Mouse (Mus musculus) forebrain, embryonic 12.5 days (tissue): Measurements from ENCODE around the gene Lrch1. TPM values are rescaled to one million over a fixed set of nuclear protein-coding genes. Genes with fewer than 3 reads are reported as not detected.

ENCODE experiments used
- ATAC-seq: fragments of 200-750 bp; cut with Nextera tagmentation; 2 replicates; pipeline ENCODE4 v1.8.0; 2017; ENCODE audit warnings: moderate TSS enrichment; ENCODE audit not compliant: low FRiP score
- H3K27ac ChIP-seq: fragments of 300-500 bp; sonication (generic); 2 replicates; pipeline ENCODE4 v1.5.1; 2016; ENCODE audit warnings: mild to moderate bottlenecking
- H3K27me3 ChIP-seq: fragments of 300-500 bp; sonication (generic); 2 replicates; pipeline ENCODE4 v1.6.1; 2016; ENCODE audit warnings: mild to moderate bottlenecking
- H3K36me3 ChIP-seq: fragments of 300-500 bp; sonication (generic); replicated peaks from 2 replicates; pipeline ENCODE4 v1.6.1; 2016; ENCODE audit warnings: mild to moderate bottlenecking
- H3K4me1 ChIP-seq: fragments of 300-500 bp; sonication (generic); 2 replicates; pipeline ENCODE4 v1.6.1; 2016
- H3K4me2 ChIP-seq: fragments of 300-500 bp; sonication (generic); 2 replicates; pipeline ENCODE4 v1.6.1; 2016; ENCODE audit warnings: mild to moderate bottlenecking, moderate library complexity
- H3K4me3 ChIP-seq: fragments of 300-500 bp; sonication (generic); replicated peaks from 2 replicates; pipeline ENCODE4 v1.5.1; 2016; ENCODE audit warnings: mild to moderate bottlenecking
- H3K9ac ChIP-seq: fragments of 300-500 bp; sonication (generic); 2 replicates; pipeline ENCODE4 v1.6.1; 2016; ENCODE audit warnings: mild to moderate bottlenecking
- H3K9me3 ChIP-seq: fragments of 300-500 bp; sonication (generic); 2 replicates; pipeline ENCODE4 v1.6.1; 2016
- WGBS: fragments of 180-500 bp; shearing (Covaris S2); methylation state at CpG from one replicate; pipeline ENCODE4 v1.1.7; 2016; 5-methylcytosine and 5-hydroxymethylcytosine counted together
- polyA plus RNA-seq: library from polyadenylated mRNA; unstranded; fragments of >200 nt; fragmentation: Nextera tagmentation; extraction: Ambion mirVana; gene quantifications from 2 replicates; pipeline ENCODE4 v1.2.1, GENCODE M21; 2016

Gene Lrch1
- polyA plus RNA-seq, 1 experiment from 2014 or later: 13.6 TPM

DNA sequence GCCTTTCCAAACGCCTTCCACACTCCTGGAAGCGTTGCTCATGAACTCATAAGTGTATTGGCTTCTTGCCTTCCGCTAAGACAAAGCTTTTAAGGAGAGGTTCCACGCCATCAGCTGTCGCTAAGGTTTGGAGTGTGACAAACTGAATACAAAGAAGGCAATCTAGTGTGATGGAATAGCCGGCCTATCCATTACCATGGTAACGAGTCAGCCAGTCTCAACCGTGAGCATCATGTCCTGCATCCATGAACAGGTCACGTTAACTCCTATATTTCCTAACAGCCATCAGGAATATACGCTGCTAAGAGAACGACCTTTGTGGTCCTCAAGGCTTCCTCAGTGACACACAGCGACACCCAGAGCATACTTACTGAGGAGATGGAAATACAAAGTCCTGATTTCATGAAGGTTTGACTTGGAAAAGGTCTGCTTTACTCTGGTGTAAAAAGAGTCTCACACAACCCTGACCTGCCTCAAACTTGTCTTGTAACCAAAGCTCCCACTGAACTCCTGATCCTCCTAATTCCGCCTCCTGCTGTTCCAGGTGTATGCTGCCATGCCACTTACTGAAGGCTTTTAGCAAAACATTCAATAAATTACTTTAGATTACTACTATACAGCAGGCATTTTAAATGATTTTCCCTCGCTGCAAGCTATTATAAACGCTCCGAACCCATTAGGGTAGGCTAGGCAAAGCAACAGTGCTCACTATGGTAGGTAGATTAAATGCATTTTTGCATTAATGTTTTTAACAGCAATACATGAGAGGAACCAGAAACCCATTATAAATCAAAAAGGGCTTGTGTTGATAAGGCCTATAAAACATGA is 149.4 kb downstream of the Lrch1 start:
- no peak overlapping the region for H3K9ac ChIP-seq
- H3K9me3 ChIP-seq: peaks cover 4% of the 10 kb centered on the region; the same call in 1 of the 2 replicates
- peak overlapping the region; percentile 61 for H3K27ac ChIP-seq
- H3K4me2 ChIP-seq: no peak overlapping the region
- no peaks in the 10 kb centered on the region for H3K27me3 ChIP-seq
- H3K4me1 ChIP-seq: peaks cover 11% of the 10 kb centered on the region
- H3K36me3 ChIP-seq: no peaks in the 10 kb centered on the region
- no peak overlapping the region for H3K4me3 ChIP-seq
- peak; percentile 90 for ATAC-seq
- 59% methylated on average over 16 of the region's 16 CpGs for WGBS

GRCm38 (mm10) chr14:74797386-74798062 is 150.2 kb downstream of the Lrch1 start:
- H3K4me2 ChIP-seq: no peak overlapping the region
- peaks cover 11% of the 10 kb centered on the region for H3K4me1 ChIP-seq
- H3K27me3 ChIP-seq: no peaks in the 10 kb centered on the region
- H3K27ac ChIP-seq: peak overlapping the region; percentile 61
- no peaks in the 10 kb centered on the region for H3K36me3 ChIP-seq
- H3K4me3 ChIP-seq: no peak overlapping the region
- peak; percentile 43 for ATAC-seq
- no peak overlapping the region for H3K9ac ChIP-seq
- peaks cover 4% of the 10 kb centered on the region; the same call in 1 of the 2 replicates for H3K9me3 ChIP-seq
- WGBS: 85% methylated on average over 10 of the region's 10 CpGs

DNA sequence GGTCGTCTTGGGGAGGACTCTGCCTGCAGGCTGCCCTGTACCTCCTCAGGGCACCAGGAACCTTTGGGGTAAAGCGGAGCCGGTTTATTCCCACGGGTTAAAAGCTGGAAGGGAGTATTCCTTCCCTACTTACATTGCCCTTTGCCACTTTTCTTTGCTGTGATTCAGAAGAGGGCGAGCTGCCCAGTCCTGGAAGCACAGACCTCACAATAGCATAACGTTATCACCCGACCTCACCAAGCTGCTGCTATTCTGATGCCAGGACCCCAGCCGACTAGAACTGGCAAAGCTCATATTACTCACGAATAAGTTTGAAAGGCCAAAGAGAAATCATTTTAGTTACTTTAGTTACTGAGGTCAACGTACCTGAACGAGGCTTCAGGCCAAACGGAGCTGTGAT is 152.7 kb downstream of the Lrch1 start:
- Histone ChIP-seq H3K36me3 (no peaks in the 10 kb centered on the region), H3K9ac (no peak overlapping the region), H3K9me3 (no peaks in the 10 kb centered on the region), H3K27me3 (no peaks in the 10 kb centered on the region), H3K27ac (no peak overlapping the region), H3K4me1 (peaks cover 20% of the 10 kb centered on the region), H3K4me3 (no peak overlapping the region), H3K4me2 (no peak overlapping the region)
- no peak for ATAC-seq
- 77% methylated on average over 12 of the region's 12 CpGs for WGBS

DNA sequence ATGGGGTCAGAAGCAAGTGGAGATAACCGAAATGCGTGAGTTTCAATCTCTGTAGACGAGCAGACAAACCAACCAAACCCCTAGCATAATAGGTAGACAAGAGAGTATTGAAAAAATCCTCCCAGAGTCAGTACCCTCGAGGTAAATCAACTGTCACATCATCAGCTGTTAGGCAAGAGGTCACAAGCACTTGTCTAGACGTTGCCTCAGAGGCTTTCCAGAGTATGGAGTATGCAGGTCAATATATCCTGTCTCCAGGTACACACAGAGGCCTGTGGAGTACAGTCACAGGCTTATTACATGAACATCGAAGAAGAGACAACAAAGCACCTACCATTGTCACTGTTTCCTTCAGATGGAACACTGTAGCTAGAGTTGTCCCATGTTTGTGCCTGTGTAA is 154.9 kb downstream of the Lrch1 start:
- Histone ChIP-seq H3K4me3 (no peak overlapping the region), H3K9me3 (no peaks in the 10 kb centered on the region), H3K27ac (no peak overlapping the region), H3K36me3 (no peaks in the 10 kb centered on the region), H3K9ac (no peak overlapping the region), H3K4me2 (no peak overlapping the region), H3K27me3 (no peaks in the 10 kb centered on the region), H3K4me1 (peaks cover 11% of the 10 kb centered on the region)
- no peak for ATAC-seq
- WGBS: 83% methylated on average over 6 of the region's 6 CpGs

GRCm38 (mm10) chr14:74790535-74790934 is 157.1 kb downstream of the Lrch1 start:
- H3K27ac ChIP-seq: no peak overlapping the region
- H3K9me3 ChIP-seq: no peaks in the 10 kb centered on the region
- H3K4me1 ChIP-seq: peaks cover 8% of the 10 kb centered on the region; the same call in 1 of the 2 replicates
- 60% methylated on average over 5 of the region's 5 CpGs for WGBS
- H3K9ac ChIP-seq: no peak overlapping the region
- no peak for ATAC-seq
- no peak overlapping the region for H3K4me2 ChIP-seq
- no peaks in the 10 kb centered on the region for H3K36me3 ChIP-seq
- H3K27me3 ChIP-seq: no peaks in the 10 kb centered on the region
- H3K4me3 ChIP-seq: no peak overlapping the region

GRCm38 (mm10) chr14:74788766-74789165 is 158.9 kb downstream of the Lrch1 start:
- Histone ChIP-seq H3K9me3 (no peaks in the 10 kb centered on the region), H3K9ac (no peak overlapping the region), H3K4me2 (no peak overlapping the region), H3K27ac (no peak overlapping the region), H3K4me1 (peaks cover 8% of the 10 kb centered on the region; the same call in 1 of the 2 replicates), H3K27me3 (no peaks in the 10 kb centered on the region), H3K36me3 (peaks cover 13% of the 10 kb centered on the region), H3K4me3 (no peak overlapping the region)
- WGBS: 86% methylated on average over 8 of the region's 8 CpGs
- no peak for ATAC-seq

DNA sequence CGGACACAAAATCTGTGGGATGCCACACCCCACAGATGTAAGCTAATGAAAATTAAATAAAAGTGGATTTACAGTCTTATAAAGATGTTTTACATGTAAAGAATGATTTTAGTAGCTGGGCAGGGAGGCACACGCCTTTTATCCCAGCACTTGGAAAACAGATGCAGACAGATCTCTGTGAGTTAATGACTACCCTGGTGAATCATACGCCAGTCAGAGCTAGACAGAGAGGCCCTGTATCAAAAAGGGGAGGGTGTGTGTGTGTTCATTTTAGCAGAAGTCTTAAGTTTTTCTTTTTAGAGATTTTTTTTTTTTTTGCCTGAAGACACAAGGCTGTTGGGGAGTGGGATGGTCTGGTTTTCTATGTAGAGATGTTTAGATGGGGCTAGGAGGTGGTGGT is 160.0 kb downstream of the Lrch1 start:
- Histone ChIP-seq H3K27ac (no peak overlapping the region), H3K4me2 (no peak overlapping the region), H3K4me1 (peaks cover 8% of the 10 kb centered on the region; the same call in 1 of the 2 replicates), H3K9ac (no peak overlapping the region), H3K27me3 (no peaks in the 10 kb centered on the region), H3K36me3 (peaks cover 19% of the 10 kb centered on the region), H3K9me3 (no peaks in the 10 kb centered on the region), H3K4me3 (no peak overlapping the region)
- ATAC-seq: no peak
- 83% methylated on average over 3 of the region's 3 CpGs for WGBS

- H3K27ac ChIP-seq: no peak overlapping the region
- H3K4me1 ChIP-seq: no peaks in the 10 kb centered on the region
- no peak for ATAC-seq
- H3K27me3 ChIP-seq: no peaks in the 10 kb centered on the region
- no peak overlapping the region for H3K9ac ChIP-seq
- peaks cover 19% of the 10 kb centered on the region for H3K36me3 ChIP-seq
- no peak overlapping the region for H3K4me3 ChIP-seq
- 88% methylated on average over 11 of the region's 11 CpGs for WGBS
- no peak overlapping the region for H3K4me2 ChIP-seq
- H3K9me3 ChIP-seq: no peaks in the 10 kb centered on the region
Measured at GRCm38 (mm10) chr14:74784243-74784934, 163.3 kb downstream of the Lrch1 start.

- H3K4me3 ChIP-seq: no peak overlapping the region
- H3K9ac ChIP-seq: no peak overlapping the region
- H3K27ac ChIP-seq: no peak overlapping the region
- no peak overlapping the region for H3K4me2 ChIP-seq
- H3K9me3 ChIP-seq: no peaks in the 10 kb centered on the region
- no peaks in the 10 kb centered on the region for H3K27me3 ChIP-seq
- H3K4me1 ChIP-seq: peaks cover 3% of the 10 kb centered on the region; the same call in 1 of the 2 replicates
- peaks cover 14% of the 10 kb centered on the region for H3K36me3 ChIP-seq
- no peak for ATAC-seq
- WGBS: 82% methylated on average over 10 of the region's 10 CpGs
Measured at GRCm38 (mm10) chr14:74774046-74774619, 173.5 kb downstream of the Lrch1 start.

DNA sequence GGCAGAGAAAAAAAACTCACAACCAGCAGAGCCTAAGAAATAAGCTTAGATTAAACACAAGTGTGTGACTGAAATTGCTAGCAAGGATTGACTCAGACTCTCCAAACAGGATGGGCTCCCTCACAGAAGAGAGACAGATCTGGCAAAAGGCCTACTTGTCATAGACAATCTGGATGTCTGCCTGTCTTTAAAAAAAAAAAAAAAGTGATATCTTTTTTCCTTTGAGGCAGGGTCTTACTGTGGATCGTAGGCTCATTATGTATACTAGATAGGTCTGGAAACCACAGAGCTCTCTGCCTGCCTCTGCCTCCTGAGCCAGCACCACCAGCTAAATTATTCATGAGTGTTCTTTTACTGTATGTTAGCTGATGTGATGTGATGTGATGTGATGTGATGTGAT is 179.8 kb downstream of the Lrch1 start:
- no peak for ATAC-seq
- WGBS: 77% methylated on average over 1 of the region's 1 CpGs

DNA sequence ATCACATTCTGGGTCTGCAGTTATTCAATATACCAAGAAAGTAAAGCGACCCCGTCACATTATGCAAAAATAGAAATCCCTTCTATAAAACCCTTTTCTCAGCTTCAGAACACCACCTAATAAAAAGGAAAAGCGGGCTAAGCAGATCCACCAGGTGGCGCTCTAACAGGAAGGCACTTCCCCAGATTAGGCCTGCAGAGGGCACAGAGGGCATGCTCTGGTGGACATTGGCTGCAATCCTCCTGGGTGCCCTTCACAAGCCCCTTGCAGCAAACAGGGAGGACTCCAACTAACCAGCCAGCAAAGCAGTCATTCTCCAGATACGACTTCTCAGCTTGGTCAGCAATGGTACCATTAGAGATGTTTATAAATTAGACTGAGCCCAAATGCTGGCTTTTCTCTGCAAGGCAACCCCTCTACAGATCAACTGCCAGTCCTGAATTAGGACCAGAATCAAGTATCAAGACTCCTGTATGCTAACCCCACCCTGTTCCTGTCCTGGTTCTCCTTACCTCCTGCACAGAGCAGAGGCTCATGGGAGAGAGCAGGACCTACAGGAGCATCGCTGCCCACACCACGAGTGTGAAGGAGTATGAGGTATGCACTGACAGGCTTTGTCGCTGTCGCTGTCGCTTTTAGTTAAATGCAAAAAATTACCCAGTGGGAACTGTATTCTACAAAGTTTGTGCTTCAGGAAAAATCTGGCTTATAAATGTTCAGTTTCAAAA is 183.3 kb downstream of the Lrch1 start:
- H3K36me3 ChIP-seq: peaks cover 4% of the 10 kb centered on the region

More for the DNA sequence above, 179.8 kb downstream of the Lrch1 start:
- Histone ChIP-seq H3K9me3 (no peaks in the 10 kb centered on the region), H3K9ac (no peak overlapping the region), H3K36me3 (peaks cover 16% of the 10 kb centered on the region), H3K27ac (no peak overlapping the region), H3K27me3 (no peaks in the 10 kb centered on the region), H3K4me3 (no peak overlapping the region), H3K4me2 (no peak overlapping the region), H3K4me1 (no peaks in the 10 kb centered on the region)

More for the DNA sequence above, 183.3 kb downstream of the Lrch1 start:
- Histone ChIP-seq H3K9ac (no peak overlapping the region), H3K9me3 (no peaks in the 10 kb centered on the region), H3K4me2 (no peak overlapping the region), H3K4me3 (no peak overlapping the region), H3K27me3 (no peaks in the 10 kb centered on the region), H3K4me1 (no peaks in the 10 kb centered on the region), H3K27ac (no peak overlapping the region)
- WGBS: 58% methylated on average over 10 of the region's 10 CpGs
- no peak for ATAC-seq
